Mouse (Mus musculus): Measurements from ENCODE around the gene Neurog3. TPM values are rescaled to one million over a fixed set of nuclear protein-coding genes. Genes with fewer than 3 reads are reported as not detected.
A peak's percentile ranks its signal among the peaks of the same experiment; 100 is the strongest.

The Neurog3 gene
- polyA plus RNA-seq, 1 experiment from 2014 or later = 7.5 TPM

- Histone ChIP-seq H3K4me1 (no peaks in the 10 kb centered on the region; the same call in 1 of the 2 replicates), H3K4me3 (no peak overlapping the region), H3K4me2 (replicated peaks) (no peak overlapping the region), H3K27me3 (replicated peaks) (peaks cover 61% of the 10 kb centered on the region), H3K27ac (no peak overlapping the region), H3K36me3 (no peaks in the 10 kb centered on the region), H3K9ac (no peak overlapping the region), H3K9me3 (no peaks in the 10 kb centered on the region)
- 67% methylated on average over 9 of the region's 9 CpGs for WGBS
- no peak for ATAC-seq (ENCODE audit: low FRiP score, low read depth)
Observed at GRCm38 (mm10) chr10:62107048-62107447, 25.8 kb upstream of the Neurog3 start.

- peak overlapping the region; percentile 84 for H3K4me2 ChIP-seq (replicated peaks)
- no peaks in the 10 kb centered on the region for H3K36me3 ChIP-seq
- peaks cover 52% of the 10 kb centered on the region for H3K27me3 ChIP-seq (replicated peaks)
- under 1% methylated on average over 56 of the region's 57 CpGs for WGBS
- H3K9ac ChIP-seq = peak overlapping the region; percentile 75
- peaks cover 6% of the 10 kb centered on the region; the same call in 1 of the 2 replicates for H3K4me1 ChIP-seq
- peak overlapping the region; percentile 62 for H3K4me3 ChIP-seq
- peak; percentile 61 for ATAC-seq (ENCODE audit: low FRiP score, low read depth)
- H3K27ac ChIP-seq = no peak overlapping the region
- H3K9me3 ChIP-seq = no peaks in the 10 kb centered on the region
Observed at GRCm38 (mm10) chr10:62110504-62111206, 22.2 kb upstream of the Neurog3 start.

DNA sequence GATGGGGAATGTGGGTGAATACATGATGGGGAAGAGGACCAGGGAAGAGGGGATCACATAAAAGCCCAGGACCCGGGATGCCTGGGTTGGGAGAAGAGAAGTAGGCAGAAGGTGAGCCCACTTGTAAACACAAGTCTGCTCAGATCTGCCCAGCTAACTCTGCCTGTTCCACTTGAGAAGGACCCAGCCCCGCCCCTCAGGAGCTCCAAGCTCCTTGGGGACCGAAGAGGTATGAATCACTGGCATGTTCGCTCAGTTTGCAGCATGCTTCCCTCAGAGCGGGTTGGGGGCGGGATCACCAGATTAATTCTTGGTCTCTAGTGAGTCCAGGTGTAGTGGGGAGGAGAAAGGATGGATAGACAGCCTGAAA lies 21.7 kb upstream of the Neurog3 start:
- H3K4me2 ChIP-seq (replicated peaks) = peak overlapping the region; percentile 84
- WGBS = 43% methylated on average over 6 of the region's 6 CpGs
- peak overlapping the region; percentile 62; the same call in 1 of the 2 replicates for H3K4me3 ChIP-seq
- H3K36me3 ChIP-seq = no peaks in the 10 kb centered on the region
- peaks cover 6% of the 10 kb centered on the region; the same call in 1 of the 2 replicates for H3K4me1 ChIP-seq
- peaks cover 52% of the 10 kb centered on the region for H3K27me3 ChIP-seq (replicated peaks)
- H3K27ac ChIP-seq = no peak overlapping the region
- peak overlapping the region; percentile 75 for H3K9ac ChIP-seq
- no peaks in the 10 kb centered on the region for H3K9me3 ChIP-seq
- no peak for ATAC-seq (ENCODE audit: low FRiP score, low read depth)

DNA sequence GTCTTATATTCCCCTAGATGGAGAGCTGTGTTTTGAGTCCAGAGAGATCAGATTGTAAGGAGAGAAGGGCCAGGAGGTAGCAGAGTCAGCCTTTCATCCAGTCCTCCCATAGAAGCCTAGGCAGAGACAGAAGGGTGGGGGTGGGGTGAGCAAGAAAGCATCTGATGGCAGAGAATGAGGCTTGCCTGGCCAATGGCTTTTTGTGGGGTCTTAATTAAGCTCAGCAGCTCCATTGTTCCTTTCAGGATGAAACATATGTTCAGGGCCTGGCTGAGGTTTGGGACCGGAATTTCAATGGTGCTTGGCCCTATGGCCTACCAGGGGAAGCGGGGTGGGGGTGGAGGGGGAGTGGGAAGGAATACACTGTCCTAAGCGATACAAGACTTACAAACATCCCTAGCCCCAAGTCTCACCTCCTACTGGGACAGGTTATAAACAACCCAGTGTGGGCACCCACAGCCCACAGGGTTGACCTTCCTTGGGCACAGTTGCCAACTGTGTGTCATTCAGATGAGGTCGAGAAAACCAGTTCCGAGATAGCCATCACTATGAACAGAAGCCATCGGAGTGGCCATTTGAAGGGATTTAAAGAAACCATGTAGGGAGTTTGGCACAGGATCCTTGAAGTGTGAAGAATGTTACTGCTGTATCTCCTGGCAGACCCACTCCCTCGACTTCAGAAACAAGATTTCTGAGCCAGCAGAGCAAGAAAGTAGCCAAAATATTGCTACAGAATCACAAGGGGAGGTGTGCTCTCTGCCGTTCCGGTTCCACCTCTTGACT lies 18.8 kb upstream of the Neurog3 start:
- H3K27me3 ChIP-seq (replicated peaks) = peaks cover 31% of the 10 kb centered on the region
- no peaks in the 10 kb centered on the region for H3K36me3 ChIP-seq
- WGBS = 55% methylated on average over 9 of the region's 9 CpGs
- H3K9me3 ChIP-seq = no peaks in the 10 kb centered on the region
- no peak overlapping the region for H3K4me2 ChIP-seq (replicated peaks)
- ATAC-seq (ENCODE audit: low FRiP score, low read depth) = peak; percentile 59
- H3K9ac ChIP-seq = no peak overlapping the region
- H3K4me3 ChIP-seq = no peak overlapping the region
- no peak overlapping the region for H3K27ac ChIP-seq
- peaks cover 6% of the 10 kb centered on the region; the same call in 1 of the 2 replicates for H3K4me1 ChIP-seq

- H3K36me3 ChIP-seq = no peaks in the 10 kb centered on the region
- 43% methylated on average over 6 of the region's 6 CpGs for WGBS
- no peak overlapping the region for H3K27ac ChIP-seq
- peaks cover 13% of the 10 kb centered on the region; the same call in 1 of the 2 replicates for H3K4me1 ChIP-seq
- no peak for ATAC-seq (ENCODE audit: low FRiP score, low read depth)
- H3K4me3 ChIP-seq = no peak overlapping the region
- peaks cover 65% of the 10 kb centered on the region for H3K27me3 ChIP-seq (replicated peaks)
- H3K9me3 ChIP-seq = no peaks in the 10 kb centered on the region
- no peak overlapping the region for H3K9ac ChIP-seq
- H3K4me2 ChIP-seq (replicated peaks) = no peak overlapping the region
Observed at GRCm38 (mm10) chr10:62127137-62127536, 5.8 kb upstream of the Neurog3 start.

- H3K9ac ChIP-seq = no peak overlapping the region
- peak overlapping the region; percentile 31 for H3K4me2 ChIP-seq (replicated peaks)
- H3K27me3 ChIP-seq (replicated peaks) = peaks cover 72% of the 10 kb centered on the region
- WGBS = 35% methylated on average over 21 of the region's 21 CpGs
- H3K36me3 ChIP-seq = no peaks in the 10 kb centered on the region
- no peaks in the 10 kb centered on the region for H3K9me3 ChIP-seq
- no peak overlapping the region for H3K27ac ChIP-seq
- no peak overlapping the region for H3K4me3 ChIP-seq
- H3K4me1 ChIP-seq = peaks cover 17% of the 10 kb centered on the region
- no peak for ATAC-seq (ENCODE audit: low FRiP score, low read depth)
Observed at GRCm38 (mm10) chr10:62127711-62128231, 5.1 kb upstream of the Neurog3 start.

- 1% methylated on average over 32 of the region's 32 CpGs for WGBS
Observed at GRCm38 (mm10) chr10:62128316-62128951, 4.5 kb upstream of the Neurog3 start.

DNA sequence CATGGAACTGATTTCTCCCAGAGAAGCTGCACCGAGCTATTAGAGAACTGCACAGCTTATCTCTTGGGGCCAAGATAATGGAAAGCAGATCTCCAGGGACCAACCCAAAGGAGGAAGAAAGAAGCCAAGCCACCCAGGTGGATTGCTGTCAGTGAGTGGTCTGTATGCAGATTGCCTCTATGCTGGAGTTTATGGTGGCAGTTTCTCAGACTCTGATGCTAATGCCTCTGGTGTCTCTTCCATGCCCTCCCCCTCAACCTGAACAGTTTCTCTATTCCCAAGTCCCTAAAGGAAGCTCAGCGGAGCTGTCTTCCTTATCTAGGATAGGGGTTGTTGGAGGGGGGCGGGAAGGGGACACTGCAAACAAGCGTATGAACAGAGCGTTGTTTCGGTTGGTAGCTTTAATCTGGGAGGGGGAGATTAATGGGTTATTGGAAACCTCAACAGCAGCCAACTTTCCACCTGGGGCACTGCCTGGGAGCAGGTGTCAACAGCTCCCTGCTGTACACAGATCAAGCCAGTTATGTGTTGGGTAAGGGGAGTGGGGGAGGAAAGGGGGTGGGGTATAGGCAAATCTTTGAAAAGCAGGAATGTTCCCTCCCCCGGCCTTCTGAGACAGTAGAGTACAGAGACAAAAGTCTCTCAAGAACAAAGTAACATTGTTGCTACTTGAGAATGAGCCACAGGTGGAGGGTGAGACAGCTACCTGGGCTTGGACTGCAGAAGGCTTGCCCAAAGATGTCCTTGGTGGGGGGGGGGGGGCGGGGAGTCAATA lies 3.0 kb downstream of the Neurog3 start:
- Histone ChIP-seq H3K4me1 (peaks cover 34% of the 10 kb centered on the region), H3K9me3 (no peaks in the 10 kb centered on the region), H3K27ac (no peak overlapping the region), H3K4me2 (replicated peaks) (peak overlapping the region; percentile 4; the same call in 1 of the 2 replicates), H3K27me3 (replicated peaks) (peaks cover 97% of the 10 kb centered on the region), H3K4me3 (no peak overlapping the region), H3K36me3 (no peaks in the 10 kb centered on the region), H3K9ac (no peak overlapping the region)
- ATAC-seq (ENCODE audit: low FRiP score, low read depth) = no peak
- WGBS = 2% methylated on average over 8 of the region's 8 CpGs

More at GRCm38 (mm10) chr10:62128316-62128951, 4.5 kb upstream of the Neurog3 start:
- Histone ChIP-seq H3K36me3 (no peaks in the 10 kb centered on the region), H3K9ac (no peak overlapping the region), H3K27me3 (replicated peaks) (peaks cover 78% of the 10 kb centered on the region), H3K27ac (no peak overlapping the region), H3K4me3 (no peak overlapping the region), H3K9me3 (no peaks in the 10 kb centered on the region), H3K4me1 (peaks cover 23% of the 10 kb centered on the region), H3K4me2 (replicated peaks) (peak overlapping the region; percentile 31)
- no peak for ATAC-seq (ENCODE audit: low FRiP score, low read depth)

- peak; percentile 23; the same call in 1 of the 2 replicates for ATAC-seq (ENCODE audit: low FRiP score, low read depth)
- peaks cover 93% of the 10 kb centered on the region for H3K27me3 ChIP-seq (replicated peaks)
- WGBS = 2% methylated on average over 4 of the region's 4 CpGs
- H3K4me2 ChIP-seq (replicated peaks) = no peak overlapping the region
- H3K27ac ChIP-seq = no peak overlapping the region
- H3K9ac ChIP-seq = no peak overlapping the region
- no peaks in the 10 kb centered on the region for H3K36me3 ChIP-seq
- H3K4me1 ChIP-seq = peaks cover 34% of the 10 kb centered on the region
- H3K9me3 ChIP-seq = no peaks in the 10 kb centered on the region
- no peak overlapping the region for H3K4me3 ChIP-seq
Observed at GRCm38 (mm10) chr10:62137150-62137549, 4.3 kb downstream of the Neurog3 start.

GRCm38 (mm10) chr10:62138040-62138439 lies 5.2 kb downstream of the Neurog3 start:
- 20% methylated on average over 3 of the region's 3 CpGs for WGBS
- Histone ChIP-seq H3K27me3 (replicated peaks) (peaks cover 88% of the 10 kb centered on the region), H3K9ac (no peak overlapping the region), H3K9me3 (no peaks in the 10 kb centered on the region), H3K36me3 (no peaks in the 10 kb centered on the region), H3K4me3 (no peak overlapping the region), H3K27ac (no peak overlapping the region), H3K4me1 (peaks cover 28% of the 10 kb centered on the region), H3K4me2 (replicated peaks) (no peak overlapping the region)
- ATAC-seq (ENCODE audit: low FRiP score, low read depth) = no peak

- Histone ChIP-seq H3K4me3 (no peak within 1 kb of the TSS), H3K4me2 (replicated peaks) (no peak within 1 kb of the TSS), H3K9me3 (no peaks in the 10 kb centered on the region), H3K4me1 (peaks cover 18% of the 10 kb centered on the region; the same call in 1 of the 2 replicates), H3K9ac (no peak within 1 kb of the TSS), H3K27me3 (replicated peaks) (peaks cover 75% of the 10 kb centered on the region), H3K27ac (no peak within 1 kb of the TSS), H3K36me3 (no peaks in the 10 kb centered on the region)
- WGBS = 64% methylated on average over 8 of the region's 8 CpGs
- no peak for ATAC-seq (ENCODE audit: low FRiP score, low read depth)
Observed at GRCm38 (mm10) chr10:62143820-62144219, 10.9 kb downstream of the Neurog3 start, which contains the start of gene Fam241b. Gene Fam241b, minus strand, starts transcription at chr10:62143920.
